In genomic region chr4:135946278-135946658, GRCm38 (mm10) we compare ENCODE assay signal across 8 mouse cellular contexts. TPM values are rescaled to one million over a fixed set of nuclear protein-coding genes. Genes with fewer than 3 reads are reported as not detected.
A peak's percentile ranks its signal among the peaks of the same experiment; 100 is the strongest.
DNase-seq lines count a peak whose midpoint lies in the region; ATAC-seq lines count a peak whose summit lies in the region.

Hmgcl (plus strand) TSS chr4:135946448.

- H3K9me3 ChIP-seq in heart, embryonic 13.5 days, result no peaks in the 10 kb centered on the region; the same call in 1 of the 2 replicates
- H3K9me3 ChIP-seq in liver, embryonic 12.5 days (replicated peaks), result peaks cover under 1% of the 10 kb centered on the region; the same call in 1 of the 2 replicates
- no peaks in the 10 kb centered on the region for H3K9me3 ChIP-seq in stomach, embryonic 15.5 days

- peaks cover 49% of the 10 kb centered on the region for H3K4me1 ChIP-seq in heart, embryonic 13.5 days
- H3K4me1 ChIP-seq in liver, embryonic 12.5 days, result peaks cover 52% of the 10 kb centered on the region
- peaks cover 14% of the 10 kb centered on the region for H3K4me1 ChIP-seq in stomach, embryonic 15.5 days

- H3K27me3 ChIP-seq in heart, embryonic 13.5 days (replicated peaks), result no peaks in the 10 kb centered on the region
- H3K27me3 ChIP-seq in liver, embryonic 12.5 days (replicated peaks), result no peaks in the 10 kb centered on the region
- no peaks in the 10 kb centered on the region for H3K27me3 ChIP-seq in stomach, embryonic 15.5 days (replicated peaks)

- peaks cover 12% of the 10 kb centered on the region for H3K36me3 ChIP-seq in heart, embryonic 13.5 days
- peaks cover 6% of the 10 kb centered on the region for H3K36me3 ChIP-seq in liver, embryonic 12.5 days
- H3K36me3 ChIP-seq in stomach, embryonic 15.5 days, result 0 out of 2 replicates have a peak, but pooled peaks cover under 1% of the 10 kb centered on the region

- ATAC-seq in erythroid progenitor cell, adult 5-6 weeks (replicated peaks; ENCODE audit: low FRiP score, poor library complexity, severe bottlenecking), result peak; percentile 99
- ATAC-seq in heart, embryonic 13.5 days (ENCODE audit: extremely low read depth, insufficient number of reproducible peaks, low FRiP score, low TSS enrichment), result peak; percentile 80
- ATAC-seq in liver, embryonic 12.5 days, result peak; percentile 88
- ATAC-seq in stomach, embryonic 15.5 days (ENCODE audit: insufficient read depth, low FRiP score, low read depth), result peak; percentile 91

- peak within 1 kb of the TSS; percentile 82 for H3K27ac ChIP-seq in heart, embryonic 13.5 days (replicated peaks)
- H3K27ac ChIP-seq in liver, embryonic 12.5 days, result peak within 1 kb of the TSS; percentile 74
- H3K27ac ChIP-seq in stomach, embryonic 15.5 days, result peak within 1 kb of the TSS; percentile 64

- peak within 1 kb of the TSS; percentile 88 for H3K4me2 ChIP-seq in heart, embryonic 13.5 days
- peak within 1 kb of the TSS; percentile 85 for H3K4me2 ChIP-seq in liver, embryonic 12.5 days
- peak within 1 kb of the TSS; percentile 76 for H3K4me2 ChIP-seq in stomach, embryonic 15.5 days

- peak within 1 kb of the TSS; percentile 84 for H3K9ac ChIP-seq in heart, embryonic 13.5 days
- peak within 1 kb of the TSS; percentile 84 for H3K9ac ChIP-seq in liver, embryonic 12.5 days
- peak within 1 kb of the TSS; percentile 75 for H3K9ac ChIP-seq in stomach, embryonic 15.5 days

- DNase-seq in CD4-positive helper T cell, adult 2 months (ENCODE audit: low read depth, low spot score), result peak; percentile 92
- peak; percentile 84 for DNase-seq in brain, embryonic 18.5 days (ENCODE audit: low read depth, low spot score)
- peak; percentile 98 for DNase-seq in kidney, postnatal 10 days
- peak; percentile 89 to 92 for DNase-seq in natural killer cell, adult 2 months (ENCODE audit: low spot score in 2 of 2)

- under 1% methylated on average over 23 of the region's 23 CpGs for WGBS in heart, embryonic 13.5 days
- WGBS in liver, embryonic 12.5 days (ENCODE audit: insufficient replicate concordance), result 1% methylated on average over 23 of the region's 23 CpGs
- WGBS in stomach, embryonic 15.5 days, result under 1% methylated on average over 23 of the region's 23 CpGs

- peak within 1 kb of the TSS; percentile 72 for H3K4me3 ChIP-seq in heart, embryonic 13.5 days
- peak within 1 kb of the TSS; percentile 86 for H3K4me3 ChIP-seq in liver, embryonic 12.5 days
- peak within 1 kb of the TSS; percentile 84 for H3K4me3 ChIP-seq in stomach, embryonic 15.5 days (replicated peaks)

RNA-seq across cellular contexts. Expression of gene Hmgcl, which starts in this region (rescaled TPM):
- total RNA-seq in erythroid progenitor cell, adult 5-6 weeks (2015; ENCODE audit: low replicate concordance), result 24.3 and 25.2 TPM in 2 replicates
- total RNA-seq in erythroid progenitor cell, adult 5-6 weeks (2017; ENCODE audit: low replicate concordance), result 19.6 and 30.0 TPM in 2 replicates
- 73.0 and 81.6 TPM in 2 replicates for polyA plus RNA-seq in heart, embryonic 13.5 days (2015; fragmentation: Nextera tagmentation; extraction: Ambion mirVana)
- 67.4 and 71.1 TPM in 2 replicates for polyA plus RNA-seq in liver, embryonic 12.5 days (2016; fragmentation: Nextera tagmentation; extraction: Ambion mirVana)
- polyA plus RNA-seq in stomach, embryonic 15.5 days (2015; fragmentation: Nextera tagmentation; extraction: Ambion mirVana), result 88.5 and 90.4 TPM in 2 replicates

Comparison
In these comparisons a context has a peak if more than half of its experiments do, and no peak if none do; other contexts are left out.
1. Peak in every context shown above with its lines: DNase-seq, ATAC-seq, H3K4me3 ChIP-seq and H3K27ac ChIP-seq.